Mouse (Mus musculus): ENCODE data around the gene Chek2. TPM values are rescaled to one million over a fixed set of nuclear protein-coding genes. Genes with fewer than 3 reads are reported as not detected.

Gene Chek2
- polyA plus RNA-seq, 2 experiments from 2014 or later, result 7.4 to 10.6 TPM

- no peak for ATAC-seq
Observed at GRCm38 (mm10) chr5:110906708-110907107, 66.9 kb downstream of the Chek2 start.

GRCm38 (mm10) chr5:110908879-110909278, 69.1 kb downstream of the Chek2 start:
- ATAC-seq, result no peak

GRCm38 (mm10) chr5:110909955-110910589, 70.3 kb downstream of the Chek2 start:
- no peak for ATAC-seq

- ATAC-seq, result no peak
Observed at GRCm38 (mm10) chr5:110914859-110915258, 75.1 kb downstream of the Chek2 start.

- no peak for ATAC-seq
Observed at GRCm38 (mm10) chr5:110916241-110916640, 76.5 kb downstream of the Chek2 start.

- no peak for ATAC-seq
Observed at GRCm38 (mm10) chr5:110919541-110919940, 79.8 kb downstream of the Chek2 start.

GRCm38 (mm10) chr5:110923336-110923735, 83.6 kb downstream of the Chek2 start:
- ATAC-seq, result no peak

Other genes starting within 250 kb of the Chek2 start
- gene Noc4l, start 186.6 kb upstream of the Chek2 start, polyA plus RNA-seq (2017; shearing (Covaris generic)), result 10 to 100 TPM; 38.9 to 43.6 TPM
- 1 to 10 TPM; 2.9 to 3.8 TPM for gene Ddx51, start 186.5 kb upstream of the Chek2 start, polyA plus RNA-seq (2017; shearing (Covaris generic))
- 10 to 100 TPM; 51.5 to 75.1 TPM for gene Ep400, start 69.3 kb upstream of the Chek2 start, polyA plus RNA-seq (2017; shearing (Covaris generic))
- 10 to 100 TPM; 22.0 to 33.8 TPM for gene Pus1, start 59.3 kb upstream of the Chek2 start, polyA plus RNA-seq (2017; shearing (Covaris generic))
- 10 to 100 TPM; 10.8 to 10.9 TPM for gene Ulk1, start 29.9 kb upstream of the Chek2 start, polyA plus RNA-seq (2017; shearing (Covaris generic))
- 10 to 100 TPM; 54.5 to 54.9 TPM for gene Hscb, start 202 bp upstream of the Chek2 start, polyA plus RNA-seq (2017; shearing (Covaris generic))
- gene Ttc28, start 39.8 kb downstream of the Chek2 start, polyA plus RNA-seq (2017; shearing (Covaris generic)), result 1 to 10 TPM; 1.9 to 2.6 TPM

Measured in activated CD4-positive, CD25-positive, alpha-beta regulatory T cell, adult 4 months (primary cell).